Mouse (Mus musculus) spleen, adult 2 months (tissue): ENCODE results near the gene Ccdc88c.

ENCODE experiments used
- CTCF ChIP-seq: fragments of 200-500 bp; IDR thresholded peaks from 2 replicates; pipeline ENCODE4 v1.5.1; 2011; ENCODE audit warnings: mild to moderate bottlenecking, inconsistent platforms; ENCODE audit not compliant: insufficient read depth, insufficient read length, insufficient replicate concordance; ENCODE audit errors: extremely low read depth
- POLR2A ChIP-seq: fragments of 200-500 bp; IDR thresholded peaks from 2 replicates; pipeline ENCODE4 v1.6.1; 2011; ENCODE audit warnings: low read depth, low read length, inconsistent platforms

GRCm38 (mm10) chr12:100953926-100954325 is 74.9 kb downstream of the Ccdc88c start:
- TF ChIP-seq POLR2A = no peak
- no peak for TF ChIP-seq CTCF
